Mouse (Mus musculus): ENCODE measurements at regions not wholly inside any gene's neighbourhood (a gene's known extent, or its start where the extent isn't known, plus 50 kb on each side); places are given as distances from the start of the nearest gene placed in this dataset.
"Not testable (repeated sequence)": the region's sequence is repeated elsewhere in the genome, so short reads cannot be mapped to it uniquely, and the experiment has no call there.

DNA sequence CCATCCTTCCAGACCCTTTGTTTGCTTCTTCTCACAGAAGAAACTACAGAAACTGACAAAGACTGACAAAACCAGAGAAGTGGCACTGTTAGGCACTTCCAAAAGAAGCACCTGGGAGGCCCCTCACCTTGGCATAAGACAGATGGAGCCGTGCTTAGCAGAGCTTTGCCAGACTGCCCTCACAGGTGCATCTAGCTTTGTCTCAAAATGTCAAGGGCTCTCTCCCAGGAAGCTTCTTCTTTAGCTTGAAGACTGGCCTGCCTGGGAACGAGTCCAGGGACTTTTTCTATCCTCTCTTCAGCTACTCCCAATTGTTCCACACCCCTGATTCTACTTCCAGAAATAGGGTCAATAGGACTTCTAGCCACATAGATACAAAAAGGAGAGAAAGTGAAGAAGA, 219.4 kb downstream of the Dad1 start:
- ATAC-seq (replicated peaks; ENCODE audit: poor library complexity, severe bottlenecking) = no peak

DNA sequence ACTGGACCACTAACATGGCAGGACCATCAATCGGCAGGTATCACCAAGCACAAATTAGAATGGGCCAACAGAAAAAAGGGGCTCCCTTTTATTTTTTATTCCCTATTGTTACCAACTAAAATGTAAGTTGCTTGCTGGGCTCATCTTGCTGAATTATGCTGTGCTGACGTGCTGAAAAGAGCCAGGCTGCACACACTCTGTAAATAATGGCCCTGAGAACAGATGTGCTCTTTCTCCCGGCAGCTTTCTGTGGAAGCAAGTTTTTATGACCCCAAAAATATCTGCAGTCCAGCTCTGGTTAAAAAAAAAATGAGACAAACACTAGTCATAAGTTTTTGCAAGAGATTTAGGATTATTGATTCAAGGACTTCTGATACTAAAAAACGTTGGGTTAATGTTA, 230.4 kb downstream of the Dad1 start:
- no peak for ATAC-seq (replicated peaks; ENCODE audit: poor library complexity, severe bottlenecking)

DNA sequence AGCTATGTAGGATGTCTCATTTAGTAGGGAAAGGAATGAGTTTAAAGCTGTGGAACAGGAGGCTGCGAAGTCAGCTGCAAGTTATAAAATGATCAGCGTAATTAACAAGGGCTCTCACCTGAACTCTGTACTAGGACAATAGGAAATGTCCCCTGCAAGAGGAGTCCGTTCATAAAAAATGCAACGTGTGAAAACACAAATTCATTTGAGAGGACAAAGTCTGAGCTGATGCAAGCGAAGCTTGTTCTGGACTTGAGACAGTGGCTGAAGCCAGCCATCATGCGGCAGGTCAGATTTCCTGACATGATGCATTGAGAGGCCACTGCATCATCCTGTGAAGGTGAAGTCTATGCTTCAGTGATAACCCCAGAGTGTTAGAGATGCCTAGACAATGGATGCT, 232.5 kb downstream of the Dad1 start:
- ATAC-seq (replicated peaks; ENCODE audit: poor library complexity, severe bottlenecking) = no peak

DNA sequence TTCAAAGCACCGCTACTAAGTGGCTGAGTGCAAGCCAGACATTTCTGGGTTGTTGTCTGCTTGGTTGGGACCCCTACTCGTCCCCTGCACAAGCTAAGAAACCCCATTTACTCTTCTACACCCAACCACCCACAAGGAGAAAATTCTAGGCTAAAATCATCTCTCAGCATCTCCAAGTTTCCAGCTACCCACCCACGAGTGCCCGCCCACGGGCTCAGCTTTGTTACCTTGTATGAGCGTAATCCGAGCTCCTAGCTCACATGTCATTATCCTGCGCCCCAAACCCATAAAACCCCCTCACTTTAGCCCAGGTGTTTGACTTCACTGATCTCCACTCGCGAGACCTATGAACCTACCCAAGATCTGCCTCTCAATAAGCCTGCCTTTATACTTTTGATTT, 239.3 kb downstream of the Dad1 start:
- no peak for ATAC-seq (replicated peaks; ENCODE audit: poor library complexity, severe bottlenecking)

DNA sequence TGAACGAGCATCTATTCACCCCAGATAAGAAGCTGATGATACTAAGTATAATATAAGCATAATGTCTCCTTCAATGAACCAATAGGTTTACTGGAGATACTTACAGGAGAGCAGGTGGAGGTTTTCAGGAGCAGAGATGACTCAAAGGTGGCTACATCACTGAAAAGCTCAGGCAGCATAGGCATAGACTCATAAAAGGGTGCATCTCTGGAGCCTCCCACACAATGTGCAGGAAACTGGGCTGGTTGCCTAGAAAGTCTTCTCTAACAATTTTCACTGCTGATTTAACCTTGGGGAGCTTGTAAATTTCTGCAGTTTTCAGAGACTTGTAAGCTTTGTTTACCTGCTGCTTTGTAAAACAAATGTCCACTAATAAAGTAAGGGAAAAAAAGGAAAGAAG, 251.8 kb downstream of the Dad1 start:
- no peak for ATAC-seq (replicated peaks; ENCODE audit: poor library complexity, severe bottlenecking)

DNA sequence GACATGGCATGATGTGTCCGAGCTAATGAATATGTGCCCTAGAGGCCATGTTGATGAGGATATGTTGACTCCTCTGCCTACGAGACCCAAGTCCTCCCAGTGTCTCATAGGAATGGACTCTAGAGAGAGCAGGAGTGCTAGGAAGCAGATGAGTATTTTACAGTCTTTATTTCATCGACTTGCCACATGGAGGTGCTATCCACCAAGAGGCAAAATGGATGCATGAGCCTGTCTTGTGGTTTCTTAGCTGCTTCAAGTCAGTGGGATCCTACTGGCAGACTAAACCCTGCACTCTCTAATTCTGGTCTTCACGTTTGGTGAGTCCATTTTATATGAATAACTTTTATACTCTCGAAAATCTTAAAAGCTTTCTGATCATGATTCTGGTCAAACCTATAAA, 253.4 kb downstream of the Dad1 start:
- ATAC-seq (replicated peaks; ENCODE audit: poor library complexity, severe bottlenecking) = no peak

DNA sequence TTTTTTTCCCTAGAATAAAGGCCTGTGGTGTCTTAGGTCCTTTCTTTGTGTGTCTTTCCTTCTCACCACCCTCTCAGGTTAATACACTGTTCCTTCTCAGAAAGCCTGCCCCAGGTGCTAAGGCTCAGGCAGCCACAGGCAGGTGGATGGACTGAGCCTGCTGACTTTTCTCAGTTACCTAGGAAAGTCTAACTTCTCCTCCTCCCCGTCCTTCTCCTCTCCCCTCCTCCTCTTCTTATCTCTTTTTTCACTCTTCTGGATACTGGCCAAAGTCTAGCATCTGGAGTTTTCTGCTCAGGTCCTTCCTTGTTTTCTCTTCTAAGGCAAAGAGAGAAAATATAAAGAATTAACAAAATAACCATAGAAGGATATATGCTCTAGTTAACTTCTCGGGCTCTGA, 260.5 kb downstream of the Dad1 start:
- no peak for ATAC-seq (replicated peaks; ENCODE audit: poor library complexity, severe bottlenecking)

DNA sequence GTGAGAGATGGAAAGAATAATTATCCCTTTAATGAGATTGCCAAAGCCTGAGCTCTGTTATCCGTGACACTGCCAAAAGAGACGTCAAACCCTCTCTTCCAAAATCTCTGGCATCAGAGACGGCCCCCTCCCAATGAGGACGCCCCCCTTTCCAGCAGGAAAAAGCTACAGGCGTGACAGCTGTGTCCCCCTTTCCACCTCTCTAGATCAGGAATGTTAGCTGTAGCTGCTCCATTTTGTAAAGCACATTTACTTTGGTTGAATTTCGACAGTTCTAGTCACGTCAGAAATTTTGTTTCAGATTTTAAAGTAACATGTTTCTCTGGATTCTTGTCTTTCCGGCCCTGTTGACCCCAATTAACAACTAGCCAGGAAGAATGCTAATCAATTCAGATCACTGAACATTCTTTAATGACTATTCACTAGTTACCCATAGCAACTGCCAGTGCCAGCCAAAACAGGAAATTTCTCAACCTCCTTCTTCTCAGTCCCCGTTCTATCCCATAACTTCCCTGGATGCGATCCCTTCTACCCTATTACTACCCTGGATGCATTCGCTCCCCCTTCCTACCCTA, 261.1 kb downstream of the Dad1 start:
- ATAC-seq (replicated peaks; ENCODE audit: poor library complexity, severe bottlenecking) = no peak

DNA sequence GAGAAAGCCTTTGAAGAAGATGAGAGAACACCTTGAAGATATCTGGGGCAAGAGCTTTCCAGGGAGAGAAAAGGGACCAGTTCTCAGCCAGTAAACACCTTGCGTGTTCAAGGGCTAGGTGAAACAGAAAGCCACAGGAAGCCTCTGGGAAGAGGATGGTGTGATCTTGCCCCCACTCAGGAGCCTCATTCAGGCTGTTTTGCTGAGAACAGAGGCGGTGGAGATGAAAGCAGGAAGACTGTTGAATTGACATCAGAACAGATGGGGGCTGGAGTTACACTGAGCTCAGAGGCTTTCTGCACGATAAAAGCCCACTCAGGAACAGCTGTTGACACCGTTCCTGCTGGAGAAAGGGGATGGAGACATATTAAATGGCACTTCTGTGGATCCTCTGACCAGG, 262.5 kb downstream of the Dad1 start:
- ATAC-seq (replicated peaks; ENCODE audit: poor library complexity, severe bottlenecking) = no peak

DNA sequence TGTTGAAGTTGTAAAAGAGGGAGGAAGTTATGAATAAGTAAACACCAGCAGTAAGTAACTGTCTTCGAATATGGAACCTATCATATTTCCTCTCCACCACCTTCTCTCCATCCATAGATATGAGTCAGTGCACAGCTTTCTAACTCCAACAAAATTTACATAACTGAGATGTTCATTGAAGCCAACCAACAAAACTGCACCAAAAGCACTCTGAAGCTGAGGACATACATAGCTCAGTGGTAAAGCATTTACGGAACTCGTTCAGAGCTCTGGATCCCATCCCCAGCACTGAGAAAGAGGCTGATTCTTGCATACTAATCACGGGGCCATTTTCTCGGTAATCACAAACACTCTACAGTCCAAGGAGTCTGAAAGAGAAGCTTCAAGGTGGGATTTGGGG, 273.1 kb downstream of the Dad1 start:
- no peak for ATAC-seq (replicated peaks; ENCODE audit: poor library complexity, severe bottlenecking)

DNA sequence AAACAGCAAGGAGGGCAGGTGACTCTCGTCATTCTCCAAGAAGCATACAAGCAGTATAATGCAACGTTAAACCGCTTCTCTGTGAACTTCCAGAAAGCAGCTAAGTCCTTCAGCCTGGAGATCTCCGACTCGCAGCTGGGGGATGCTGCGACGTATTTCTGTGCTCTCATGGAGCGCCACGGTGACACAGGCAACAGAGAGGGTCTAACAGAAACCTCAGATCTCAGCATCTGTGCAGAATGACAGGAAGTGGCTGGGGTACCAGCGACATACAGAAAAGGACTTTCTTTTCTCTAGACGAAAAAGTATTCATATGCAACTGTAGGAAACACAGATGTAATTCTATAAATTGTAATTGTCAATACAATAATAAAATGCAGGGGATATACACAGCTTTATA, 292.5 kb downstream of the Dad1 start:
- not testable (repeated sequence) for ATAC-seq (replicated peaks; ENCODE audit: poor library complexity, severe bottlenecking)

DNA sequence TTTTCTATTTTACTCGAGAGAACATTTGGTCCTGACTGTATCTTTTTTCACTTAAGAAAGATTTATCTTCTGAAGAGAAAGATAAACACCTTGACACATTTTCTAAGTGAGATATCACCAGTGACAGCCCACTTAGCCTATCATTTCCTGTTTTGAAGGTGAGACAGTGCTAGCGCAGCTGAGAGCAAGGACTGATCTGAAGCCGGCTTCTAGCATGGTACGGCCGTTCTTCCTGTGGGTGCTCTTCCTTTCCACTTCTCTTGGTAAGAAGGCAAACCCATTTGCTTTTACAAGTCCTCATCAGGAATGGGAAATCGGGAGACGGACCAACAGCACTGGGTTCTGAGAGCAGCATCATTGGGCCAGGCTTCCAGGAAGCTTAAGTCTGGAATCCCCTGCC, 293.1 kb downstream of the Dad1 start:
- ATAC-seq (replicated peaks; ENCODE audit: poor library complexity, severe bottlenecking) = no peak

DNA sequence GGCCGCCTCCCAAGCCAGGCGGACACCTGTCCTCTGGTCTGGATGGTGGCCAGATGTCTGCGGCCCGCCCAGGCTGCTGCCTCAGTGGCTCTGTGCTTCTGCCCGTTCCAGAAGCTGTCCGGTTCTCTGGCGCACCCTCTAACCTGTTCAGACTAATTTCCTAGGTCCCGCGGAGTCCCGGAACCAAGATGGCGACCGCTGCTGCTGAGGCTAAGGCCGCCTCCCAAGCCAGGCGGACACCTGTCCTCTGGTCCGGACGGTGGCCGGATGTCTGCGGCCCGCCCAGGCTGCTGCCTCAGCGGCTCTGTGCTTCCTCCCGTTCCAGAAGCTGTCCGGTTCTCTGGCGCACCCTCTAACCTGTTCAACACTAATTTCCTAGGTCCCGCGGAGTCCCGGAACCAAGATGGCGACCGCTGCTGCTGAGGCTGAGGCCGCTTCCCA, 318.1 kb downstream of the Dad1 start:
- ATAC-seq (replicated peaks; ENCODE audit: poor library complexity, severe bottlenecking) = not testable (repeated sequence)

DNA sequence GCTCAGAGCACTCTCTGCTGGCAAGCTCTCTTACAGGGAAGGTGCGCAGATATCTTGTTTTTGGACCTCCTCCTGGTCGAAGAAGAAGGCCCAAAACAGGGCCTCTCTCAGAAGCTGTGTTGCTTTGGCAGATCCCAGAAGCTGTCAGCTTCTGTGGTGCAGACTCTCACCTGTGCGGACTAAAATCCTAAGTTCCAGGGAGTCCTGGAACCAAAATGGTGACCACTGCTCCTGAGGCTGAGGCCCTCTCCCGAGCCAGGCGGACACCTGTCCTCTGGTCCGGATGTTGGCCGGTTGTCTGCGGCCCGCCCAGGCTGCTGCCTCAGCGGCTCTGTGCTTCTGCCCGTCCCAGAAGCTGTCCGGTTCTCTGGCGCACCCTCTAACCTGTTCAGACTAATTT, 318.6 kb downstream of the Dad1 start:
- not testable (repeated sequence) for ATAC-seq (replicated peaks; ENCODE audit: poor library complexity, severe bottlenecking)

DNA sequence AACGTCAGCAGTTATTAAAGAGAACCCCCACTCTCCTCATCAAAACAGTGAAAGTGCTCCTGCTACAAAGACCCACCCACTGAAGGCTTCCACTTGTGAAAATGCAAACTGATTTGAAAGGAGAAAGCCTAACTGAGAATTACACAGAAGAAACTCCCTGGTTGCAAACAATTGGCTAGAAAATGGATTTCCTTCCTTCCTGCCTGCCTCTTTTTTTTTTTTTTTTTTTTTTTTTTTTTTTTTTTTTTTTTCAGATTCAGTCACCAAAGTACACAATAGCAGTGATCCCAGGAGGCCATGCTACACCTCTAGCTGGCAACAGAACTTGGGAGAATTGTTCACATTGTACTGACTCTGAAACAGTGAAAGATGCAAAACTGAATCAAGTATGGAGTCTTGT, 343.0 kb downstream of the Dad1 start:
- ATAC-seq (replicated peaks; ENCODE audit: poor library complexity, severe bottlenecking) = no peak

DNA sequence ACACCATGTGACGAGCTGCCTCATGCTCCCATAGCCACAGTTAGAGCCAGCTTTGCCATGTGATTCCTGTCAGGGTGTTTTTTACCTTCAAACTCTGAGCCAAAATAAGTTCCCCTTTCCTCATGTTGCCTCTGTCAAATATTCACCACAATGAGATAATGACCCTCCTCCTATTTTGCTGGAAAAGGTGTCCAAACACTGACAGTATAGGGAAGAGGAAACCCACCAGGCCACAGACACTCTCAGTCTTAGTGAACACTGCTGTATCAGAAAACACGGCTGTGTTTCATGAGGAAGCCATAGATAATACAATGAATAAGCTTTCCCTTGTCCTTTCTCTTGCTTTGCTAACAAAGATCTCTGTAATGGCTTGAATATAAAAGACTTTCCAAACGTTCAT, 349.3 kb downstream of the Dad1 start:
- peak; percentile 71 for ATAC-seq (replicated peaks; ENCODE audit: poor library complexity, severe bottlenecking)

DNA sequence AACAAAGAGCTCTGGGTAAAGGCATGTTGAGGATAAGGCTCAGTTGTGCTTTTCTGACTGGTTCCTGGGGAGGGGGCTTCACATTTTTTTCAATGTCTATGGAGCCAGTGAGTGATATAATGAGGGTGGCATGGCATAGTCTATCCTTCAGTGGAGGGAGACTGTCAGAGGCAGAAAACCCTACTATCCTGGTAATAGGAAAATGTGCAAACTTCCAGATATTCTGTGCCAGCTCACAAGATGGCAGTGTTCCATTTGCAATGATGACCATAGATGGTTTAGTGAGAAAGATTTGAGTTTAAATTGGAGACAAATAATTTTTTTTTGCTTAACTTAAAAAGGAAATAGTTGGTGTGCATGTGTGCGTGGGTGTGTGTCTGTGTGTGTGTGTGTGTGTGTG, 352.8 kb downstream of the Dad1 start:
- no peak for ATAC-seq (replicated peaks; ENCODE audit: poor library complexity, severe bottlenecking)

DNA sequence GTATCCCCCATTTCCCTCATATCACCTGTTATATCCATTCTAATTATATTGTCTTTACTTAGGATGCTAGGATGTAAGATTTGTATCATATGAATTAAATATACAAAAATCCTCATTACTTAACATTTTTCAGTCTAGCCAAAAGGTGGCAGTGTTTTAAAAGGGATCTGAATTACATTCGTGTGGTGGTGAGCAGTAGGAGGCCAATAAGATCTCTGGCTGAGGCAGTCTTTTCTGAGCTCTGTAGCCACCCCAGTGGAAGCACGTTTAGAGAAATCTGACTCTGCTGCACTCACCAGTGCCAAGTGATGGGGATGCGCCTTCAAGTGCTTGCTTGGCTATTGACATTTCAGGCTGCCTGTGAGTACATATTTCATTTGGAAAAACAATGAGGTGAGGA, 372.6 kb downstream of the Dad1 start:
- no peak for ATAC-seq (replicated peaks; ENCODE audit: poor library complexity, severe bottlenecking)

DNA sequence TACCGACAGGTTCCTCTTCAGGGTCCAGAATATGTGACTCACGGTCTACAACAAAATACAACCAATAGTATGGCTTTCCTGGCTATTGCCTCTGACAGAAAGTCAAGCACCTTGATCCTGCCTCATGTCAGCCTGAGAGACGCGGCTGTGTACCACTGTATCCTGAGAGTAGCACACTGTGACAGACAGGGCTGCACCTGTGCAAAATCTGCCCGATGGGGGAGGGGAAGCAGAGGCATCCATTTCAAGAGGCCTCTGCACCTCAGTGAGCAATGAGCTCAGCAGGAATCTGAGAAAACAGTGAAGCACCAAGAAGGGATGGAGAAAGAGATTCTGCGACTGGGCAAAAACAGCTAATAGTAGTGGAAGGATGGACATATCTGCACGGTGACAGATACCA, 377.3 kb downstream of the Dad1 start:
- no peak for ATAC-seq (replicated peaks; ENCODE audit: poor library complexity, severe bottlenecking)

DNA sequence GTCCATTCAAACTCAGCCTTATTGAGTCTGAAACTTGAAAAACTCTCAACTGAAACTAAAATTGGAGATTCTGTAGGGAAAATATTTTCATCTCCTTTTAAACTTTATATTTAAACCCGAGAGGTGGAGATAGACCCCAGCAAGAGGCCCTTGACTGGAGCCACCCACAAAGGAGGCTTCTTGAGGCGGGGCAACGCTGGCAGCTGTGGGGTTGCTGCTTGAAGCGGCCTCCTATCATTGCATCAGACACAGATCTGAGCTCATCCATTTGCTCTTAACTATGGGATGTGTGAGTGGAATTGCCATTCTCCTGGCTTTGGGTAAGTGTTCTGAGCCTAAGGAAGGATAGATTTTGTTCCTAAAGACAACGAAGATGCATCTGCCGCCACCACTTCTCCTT, 378.2 kb downstream of the Dad1 start:
- no peak for ATAC-seq (replicated peaks; ENCODE audit: poor library complexity, severe bottlenecking)

DNA sequence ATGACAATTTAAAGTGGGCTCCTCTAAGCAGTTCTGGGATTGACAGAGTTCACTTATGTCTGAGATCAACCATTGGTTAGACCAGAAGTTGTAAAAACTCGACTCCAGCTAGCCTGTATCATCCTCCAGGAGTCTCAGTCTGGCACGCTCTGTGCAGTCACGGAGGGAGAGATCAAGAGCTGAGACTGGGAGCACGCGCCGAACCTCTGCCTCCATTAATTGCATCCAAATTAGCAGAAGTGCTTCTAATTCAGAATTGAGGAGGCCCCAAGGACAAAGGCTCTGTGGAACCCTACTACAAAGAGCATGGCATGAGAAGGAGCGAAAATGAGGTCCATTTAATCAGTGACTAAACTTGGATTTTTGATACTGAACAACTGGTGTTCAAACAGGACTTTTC, 406.9 kb downstream of the Dad1 start:
- no peak for ATAC-seq (replicated peaks; ENCODE audit: poor library complexity, severe bottlenecking)

DNA sequence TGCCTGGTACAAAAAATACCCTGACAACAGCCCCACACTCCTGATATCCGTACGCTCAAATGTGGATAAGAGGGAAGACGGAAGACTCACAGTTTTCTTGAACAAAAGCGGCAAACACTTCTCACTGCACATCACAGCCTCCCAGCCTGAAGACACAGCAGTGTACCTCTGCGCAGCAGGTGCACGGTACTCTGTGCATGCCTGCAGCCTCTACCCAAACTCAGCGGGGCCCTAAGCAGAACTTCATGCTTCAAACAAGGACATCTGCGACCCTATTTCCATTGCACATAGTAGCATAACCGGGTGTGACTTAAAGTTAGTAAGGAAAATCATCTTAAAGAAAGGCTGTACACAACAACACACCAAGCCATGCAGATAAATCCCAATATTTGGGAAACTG, 408.3 kb downstream of the Dad1 start:
- ATAC-seq (replicated peaks; ENCODE audit: poor library complexity, severe bottlenecking) = no peak

DNA sequence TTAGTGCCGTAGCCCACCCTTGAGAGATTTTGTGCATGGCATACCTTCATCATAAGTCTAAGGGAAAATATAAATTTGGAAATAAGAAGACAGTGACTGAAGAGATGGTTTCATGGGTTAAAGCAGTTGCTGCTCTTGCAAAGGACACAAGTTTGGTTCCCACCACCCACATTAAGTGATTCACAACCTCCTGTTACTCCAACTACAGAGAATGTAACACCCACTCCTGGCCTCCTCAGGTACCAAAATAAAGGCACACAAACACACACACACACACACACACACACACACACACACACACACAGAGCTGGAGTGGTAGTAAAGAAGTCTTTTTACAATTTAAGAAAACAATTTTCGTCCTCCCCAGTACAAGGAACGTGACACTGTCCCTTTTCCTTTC, 421.4 kb downstream of the Dad1 start:
- ATAC-seq (replicated peaks; ENCODE audit: poor library complexity, severe bottlenecking) = no peak

All from granulocyte monocyte progenitor cell, adult 5-6 weeks (primary cell).